Mouse (Mus musculus): Measurements from ENCODE around the gene Fscn2.

The Fscn2 gene

DNA sequence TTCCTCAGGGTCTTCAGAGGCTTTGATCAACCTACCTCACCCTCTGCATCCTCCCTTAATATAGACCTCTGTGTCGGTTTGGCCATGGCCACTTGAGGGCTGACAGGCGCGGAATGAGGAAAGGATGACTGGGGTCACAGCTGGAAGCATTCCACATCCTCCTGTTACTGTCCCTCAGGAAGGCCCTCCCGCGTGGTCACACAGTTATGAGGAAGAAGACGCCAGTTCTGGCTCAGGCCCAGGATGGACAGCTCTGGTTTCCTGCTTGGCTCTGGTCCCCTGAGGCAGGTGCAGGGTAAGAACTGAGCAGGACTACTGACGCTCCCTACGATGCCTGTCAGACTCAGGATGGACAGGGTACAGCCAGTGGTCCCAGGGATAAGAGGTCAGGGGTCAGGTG lies 1.3 kb upstream of the Fscn2 start:
- DNase-seq: peak; percentile 65

DNA sequence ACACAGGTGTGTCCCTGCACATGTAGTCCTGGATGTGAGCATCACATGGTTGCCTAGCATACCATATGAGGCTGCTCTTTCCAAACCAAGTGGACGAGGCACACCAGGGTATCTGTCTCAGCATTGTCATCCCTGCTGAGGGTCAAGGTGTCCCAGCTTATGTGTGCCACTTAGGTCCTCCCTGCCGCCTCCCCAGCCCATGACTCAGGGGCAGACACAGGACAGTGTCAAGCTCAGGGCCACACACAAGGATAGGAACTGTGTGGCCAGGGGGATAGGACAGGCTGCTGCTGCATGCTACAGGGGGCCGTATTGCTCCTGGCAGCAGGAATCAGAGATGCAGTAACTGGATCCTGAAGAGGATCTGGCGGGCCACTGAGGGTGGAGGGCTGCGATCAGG lies 579 bp upstream of the Fscn2 start:
- DNase-seq: no peak

DNA sequence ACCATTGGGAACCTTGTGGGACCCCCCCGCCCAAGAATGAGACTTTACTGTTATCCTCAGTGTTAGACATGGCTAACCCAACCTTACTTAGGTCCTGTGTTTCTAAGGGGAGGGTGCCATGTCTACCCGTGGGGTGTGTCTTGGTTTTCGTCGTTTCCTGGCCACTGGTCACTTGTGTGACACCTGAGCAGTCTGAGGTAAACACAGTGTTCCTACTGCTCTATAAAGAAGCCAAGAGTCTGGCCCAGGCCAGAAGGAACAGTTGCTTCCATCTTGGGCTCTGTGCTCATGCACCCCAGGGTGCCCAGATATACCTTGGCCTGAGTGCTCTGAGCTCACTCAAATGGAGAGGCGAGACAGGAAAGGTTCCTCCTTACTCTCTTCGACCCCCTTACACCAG lies 1.6 kb downstream of the Fscn2 start:
- DNase-seq: no peak

DNA sequence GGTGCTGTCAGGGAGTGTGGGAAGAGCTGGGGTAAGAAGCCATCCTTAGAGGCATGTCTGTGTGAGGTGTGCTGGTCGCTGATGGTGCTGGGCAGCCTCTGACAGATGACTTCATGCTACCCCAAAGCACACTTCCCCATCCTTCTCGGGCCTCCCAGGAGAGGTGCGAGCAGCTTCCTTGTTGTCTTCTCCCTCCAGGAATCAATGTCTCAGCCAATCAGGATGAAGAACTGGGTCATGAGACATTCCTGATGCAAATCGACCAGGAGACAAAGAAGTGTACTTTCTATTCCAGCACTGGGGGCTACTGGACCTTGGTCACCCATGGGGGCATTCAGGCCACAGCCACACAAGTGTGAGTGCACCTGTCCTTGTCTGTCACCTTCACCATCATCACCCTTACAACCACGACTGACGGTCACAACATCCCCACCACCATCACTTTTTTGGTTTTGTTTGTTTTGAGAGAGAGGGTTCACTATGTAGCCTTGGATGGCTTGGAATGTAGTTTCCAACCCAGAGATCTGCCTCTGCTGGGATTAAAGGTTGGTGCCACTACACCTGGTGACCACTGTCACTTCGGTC lies 5.2 kb downstream of the Fscn2 start:
- no peak for DNase-seq

DNA sequence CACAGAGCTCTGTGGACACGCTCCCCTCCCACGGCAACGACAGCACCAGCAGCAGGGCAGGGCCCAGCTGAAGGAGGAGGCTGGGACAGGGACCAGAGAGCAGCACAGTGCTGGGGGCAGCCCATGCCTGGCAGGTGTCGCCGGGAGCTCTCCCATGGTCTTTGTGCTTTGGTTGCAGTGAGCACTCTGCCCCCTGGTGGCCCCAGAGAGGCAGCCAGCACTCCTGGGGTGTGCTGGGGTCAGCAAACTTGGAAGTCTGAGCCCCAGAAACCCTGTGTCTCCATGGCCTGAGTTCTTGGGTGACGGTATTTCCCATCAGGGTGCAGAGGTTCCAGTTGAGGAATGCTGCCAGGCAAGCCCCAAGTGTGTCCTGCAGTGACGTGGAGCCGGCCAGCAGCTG lies 8.3 kb downstream of the Fscn2 start:
- peak; percentile 81 for DNase-seq

DNA sequence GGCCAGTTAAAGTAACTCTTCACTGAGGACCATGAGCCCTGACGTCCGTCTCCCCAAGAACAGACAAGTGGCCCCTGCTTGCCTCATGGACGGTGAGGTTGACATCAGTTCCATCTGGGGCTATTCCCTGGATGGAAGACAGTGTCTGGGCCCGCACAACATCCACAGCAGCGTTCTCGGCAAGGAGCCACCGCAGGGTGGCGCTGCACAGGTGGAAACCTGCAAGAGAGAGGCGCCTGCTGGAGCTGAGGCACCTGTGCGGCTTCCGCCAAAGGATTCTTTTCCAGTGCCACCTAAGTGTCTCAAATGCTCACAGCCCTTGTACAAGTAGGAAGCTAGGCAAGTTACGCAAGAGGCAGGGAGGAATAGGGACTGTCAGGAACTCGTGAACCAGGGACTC lies 11.7 kb downstream of the Fscn2 start:
- DNase-seq: peak; percentile 35

DNA sequence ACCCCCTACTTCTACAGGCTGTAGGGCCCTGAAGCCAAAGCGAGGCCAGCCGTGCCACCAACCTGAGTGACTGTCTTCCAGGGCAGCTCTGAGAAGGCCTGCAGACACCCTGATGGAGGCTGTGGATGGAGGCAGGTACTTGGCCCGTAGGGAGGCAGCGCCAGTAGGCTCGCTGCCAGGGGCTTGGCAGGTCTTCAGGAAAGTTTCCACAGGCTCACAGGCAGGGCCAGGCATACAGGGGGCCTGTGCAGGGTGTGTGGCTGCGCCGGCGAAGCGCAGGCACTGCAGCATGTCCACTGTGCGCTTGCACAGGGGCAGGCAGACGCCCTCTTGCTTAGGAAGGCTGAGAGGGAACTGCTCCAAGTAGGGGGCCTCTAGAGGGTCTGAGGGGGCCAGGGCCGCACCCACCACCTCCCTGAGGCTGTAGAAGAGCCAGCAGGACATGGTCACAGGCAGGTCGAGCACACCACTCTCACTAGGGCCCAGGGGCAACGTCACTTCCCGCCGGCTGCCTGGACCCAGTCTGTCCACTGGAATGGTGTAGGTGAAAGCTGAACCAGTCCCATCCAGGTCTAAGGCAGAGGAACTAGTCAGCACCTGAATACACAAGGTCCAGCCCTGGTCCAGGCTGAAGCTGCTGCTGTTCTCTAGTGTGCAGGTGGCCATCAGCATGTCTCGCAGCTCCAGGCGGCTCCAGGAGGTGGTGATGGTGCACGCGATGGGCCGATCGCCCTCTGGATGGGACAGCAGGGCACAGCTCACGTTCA lies 12.7 kb downstream of the Fscn2 start:
- DNase-seq: peak; percentile 56

DNA sequence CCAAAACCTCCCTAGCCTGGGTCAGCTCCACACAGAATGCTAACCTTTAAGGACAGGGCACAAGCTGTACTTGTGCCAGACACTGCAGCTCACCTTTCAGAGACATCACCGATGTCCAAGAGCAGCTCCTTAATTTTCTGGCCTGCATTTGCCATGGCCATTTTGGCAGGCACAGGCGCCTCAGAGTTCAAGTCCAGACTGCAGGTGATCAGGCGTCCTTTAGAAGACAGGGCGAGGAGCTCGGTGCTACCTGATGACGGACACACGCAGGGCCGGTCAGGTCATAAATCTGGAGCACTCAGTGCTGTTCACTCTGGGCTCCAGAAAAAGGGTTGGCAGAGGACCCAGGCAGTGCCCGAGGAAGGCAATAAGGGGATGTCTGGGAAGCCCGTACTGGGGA lies 14.0 kb downstream of the Fscn2 start:
- DNase-seq: no peak

DNA sequence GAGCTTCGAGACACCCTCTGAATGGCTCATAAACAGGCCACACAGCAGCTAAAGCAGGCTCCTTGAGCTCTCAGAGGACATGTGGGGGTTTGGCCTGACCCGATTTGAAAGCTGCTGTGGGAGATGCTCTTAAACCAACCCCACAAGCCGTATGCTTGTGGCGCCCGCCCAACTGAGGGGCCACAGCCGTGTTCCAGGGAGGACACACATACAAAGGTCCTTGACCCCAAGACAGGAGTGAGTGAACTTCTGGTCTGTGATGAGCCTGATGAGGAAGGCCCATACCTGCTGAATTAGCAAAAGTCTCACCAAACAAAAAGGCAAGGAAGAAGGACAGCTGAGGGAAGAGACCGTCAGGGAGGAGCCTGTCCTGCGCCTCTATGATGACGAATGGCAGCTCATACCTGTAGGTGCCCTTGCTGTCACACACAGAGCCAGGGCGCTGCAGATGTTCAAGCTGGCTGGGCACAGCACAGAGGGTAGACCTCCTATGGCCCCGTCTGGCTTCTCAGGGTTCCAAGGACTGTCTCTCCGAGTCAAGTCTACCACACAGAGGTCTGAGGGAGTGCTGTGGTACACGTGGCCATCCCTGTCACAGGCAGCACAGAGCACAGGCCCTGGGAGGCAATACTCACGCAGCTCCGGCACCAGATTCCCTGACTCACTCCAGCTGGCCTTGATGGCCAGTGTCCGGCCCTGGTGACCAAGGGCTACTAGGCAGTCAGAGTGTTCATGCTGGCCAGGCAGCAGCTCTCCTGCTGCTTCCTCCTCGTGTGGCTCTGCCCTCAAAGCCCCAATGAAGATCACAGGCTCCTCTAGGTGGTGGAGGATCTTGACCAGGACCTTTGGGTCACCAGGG lies 15.2 kb downstream of the Fscn2 start:
- DNase-seq: no peak

DNA sequence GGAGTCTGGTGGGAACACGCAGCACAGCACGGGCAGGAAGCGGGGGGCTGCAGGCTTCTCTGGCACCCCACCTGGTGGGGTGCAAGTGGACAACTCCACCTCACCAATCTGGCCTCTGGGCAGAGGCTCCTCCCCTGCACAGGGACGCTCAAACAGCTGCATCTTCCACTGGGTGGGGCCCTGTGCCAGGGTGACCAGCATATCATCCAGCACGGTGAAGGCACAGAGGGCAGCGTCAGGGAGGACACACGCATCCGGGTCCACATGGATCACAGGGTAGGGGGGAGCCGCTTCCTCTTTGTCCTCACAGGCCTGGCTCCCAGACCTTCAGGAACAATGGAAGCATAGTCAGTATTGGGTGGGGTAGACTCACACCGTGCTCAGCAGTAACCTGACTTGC lies 16.0 kb downstream of the Fscn2 start:
- peak; percentile 51 for DNase-seq

DNA sequence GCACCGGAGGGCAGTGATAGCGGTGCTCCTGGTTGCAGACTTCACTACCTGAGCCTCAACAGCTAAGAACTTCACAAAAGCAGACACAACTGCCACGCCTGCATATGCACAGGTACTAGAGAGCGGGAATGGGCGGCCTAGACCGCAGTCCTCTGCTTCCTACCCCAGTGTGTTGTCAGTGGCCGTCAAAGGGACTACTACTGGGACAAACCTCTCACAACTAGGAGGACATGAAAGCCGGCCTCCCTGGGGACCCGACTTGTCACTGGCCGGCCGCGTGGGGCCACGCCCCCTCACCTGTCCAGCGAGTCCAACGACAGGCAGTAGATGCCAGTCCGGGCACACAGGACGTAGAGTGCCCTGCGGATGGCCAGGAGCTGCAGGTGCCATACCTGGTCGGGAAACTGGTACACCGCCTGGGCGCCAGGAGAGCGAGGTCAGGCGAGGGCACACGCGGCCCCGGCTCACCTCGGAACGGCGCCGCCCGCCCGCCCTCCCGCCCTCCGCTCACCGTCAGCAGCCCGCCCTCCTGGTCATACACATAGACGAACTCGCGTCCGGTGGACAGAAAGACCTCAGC lies 16.8 kb downstream of the Fscn2 start:
- DNase-seq: peak; percentile 58

DNA sequence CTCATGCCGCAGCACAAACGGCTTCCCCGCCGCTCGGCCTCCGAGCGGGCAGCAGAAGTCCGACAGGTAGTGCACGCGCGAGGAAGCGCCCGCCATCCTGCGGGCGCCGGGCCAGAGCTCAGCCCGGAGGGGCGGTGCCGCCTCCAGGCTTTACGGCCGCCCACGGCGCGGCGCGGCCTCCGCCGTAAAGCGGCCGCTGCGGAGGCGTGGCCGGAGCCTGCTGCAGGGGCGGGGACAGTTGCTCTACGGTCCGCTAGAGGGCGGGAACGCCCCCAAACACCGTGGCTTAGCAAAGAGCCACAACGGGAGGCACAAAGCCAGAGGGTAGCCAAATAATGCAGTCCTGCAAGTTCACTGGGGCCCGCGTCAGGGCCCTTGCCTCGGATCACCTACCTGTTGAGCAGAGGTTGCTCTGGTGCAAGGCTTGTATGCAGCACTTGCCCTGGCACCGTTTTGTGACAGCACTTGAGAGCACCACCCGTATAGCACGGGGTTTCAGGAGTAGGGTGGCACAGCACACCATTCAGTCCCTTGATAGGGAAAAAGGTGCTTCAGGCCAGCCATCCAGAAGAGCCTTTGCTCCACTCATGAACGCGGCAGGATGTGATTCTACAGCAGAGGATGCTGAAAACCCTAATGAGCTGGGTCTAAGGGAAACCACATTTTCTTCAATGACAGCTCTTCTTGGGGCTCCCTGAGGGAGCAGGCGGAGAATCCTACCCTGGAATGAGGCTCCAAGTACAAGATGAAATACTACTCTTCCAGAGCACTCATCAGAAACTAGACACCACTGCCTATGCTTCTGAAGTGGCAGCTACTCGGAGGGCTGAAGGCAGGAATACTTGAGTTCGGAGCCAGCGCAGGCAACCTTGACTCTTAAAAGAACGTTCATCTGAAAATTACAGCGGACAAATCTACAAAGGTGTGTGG lies 17.5 kb downstream of the Fscn2 start, which contains the start of gene Faap100:
TSS of gene Faap100 (minus strand) at position 154 of the 930 bp plus-strand sequence.
- peak; percentile 95 for DNase-seq

DNA sequence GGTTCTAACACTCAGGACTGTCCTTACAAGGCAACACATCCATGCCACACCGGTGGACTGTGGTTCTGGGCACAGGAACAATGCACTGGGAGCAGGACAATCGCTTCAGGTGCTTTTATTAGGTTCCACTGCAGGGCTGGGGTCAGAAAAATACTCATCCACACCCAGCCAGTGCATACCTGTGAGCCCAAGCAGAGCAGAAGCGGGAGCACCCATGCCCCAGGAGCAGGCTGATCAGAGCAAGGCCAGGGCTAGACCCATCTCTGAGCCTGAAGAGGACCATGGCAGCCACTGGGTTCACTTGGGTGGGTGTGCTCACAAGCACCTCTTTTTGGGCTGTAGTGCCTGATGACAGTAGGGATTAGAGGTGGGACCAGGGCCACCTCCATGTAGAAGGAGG lies 18.9 kb downstream of the Fscn2 start:
- no peak for DNase-seq

DNA sequence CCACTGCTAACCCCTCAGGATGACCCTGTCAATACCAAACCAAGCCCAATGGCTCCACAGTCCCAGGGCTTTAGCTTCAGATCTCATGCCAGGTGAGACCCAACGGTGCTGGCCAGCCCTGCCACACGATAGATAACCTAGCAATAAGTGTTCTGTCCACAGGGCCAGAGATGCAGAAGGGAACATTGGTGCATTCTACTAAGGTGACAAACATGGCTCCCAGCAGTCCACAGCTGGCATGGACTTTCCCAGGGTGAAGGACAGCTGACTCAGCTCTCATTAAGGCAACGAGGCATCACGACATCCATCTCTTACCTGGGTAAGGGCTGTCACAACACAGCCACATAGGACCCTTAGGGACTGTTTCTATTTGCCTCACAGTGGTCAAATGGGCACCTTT lies 19.8 kb downstream of the Fscn2 start:
- no peak for DNase-seq

DNA sequence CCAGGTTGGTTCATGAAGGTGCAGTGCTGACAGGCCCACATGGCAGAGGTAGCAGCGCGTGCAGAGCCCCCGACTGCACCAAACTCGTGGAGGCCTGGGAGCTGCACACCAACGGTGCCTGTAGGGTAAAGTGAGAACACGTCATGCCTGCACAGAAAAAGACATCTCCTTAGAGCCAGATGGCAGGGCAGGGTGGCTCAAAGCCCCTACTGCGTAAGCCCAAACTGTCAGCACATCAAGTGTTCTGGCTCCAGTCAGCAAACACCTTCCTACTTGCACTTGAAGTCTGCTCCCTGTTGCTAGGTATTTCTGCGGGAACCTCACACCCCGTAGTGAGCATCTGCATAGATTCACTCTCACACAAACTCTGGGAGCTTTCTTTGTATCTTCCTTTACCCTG lies 21.2 kb downstream of the Fscn2 start:
- no peak for DNase-seq

DNA sequence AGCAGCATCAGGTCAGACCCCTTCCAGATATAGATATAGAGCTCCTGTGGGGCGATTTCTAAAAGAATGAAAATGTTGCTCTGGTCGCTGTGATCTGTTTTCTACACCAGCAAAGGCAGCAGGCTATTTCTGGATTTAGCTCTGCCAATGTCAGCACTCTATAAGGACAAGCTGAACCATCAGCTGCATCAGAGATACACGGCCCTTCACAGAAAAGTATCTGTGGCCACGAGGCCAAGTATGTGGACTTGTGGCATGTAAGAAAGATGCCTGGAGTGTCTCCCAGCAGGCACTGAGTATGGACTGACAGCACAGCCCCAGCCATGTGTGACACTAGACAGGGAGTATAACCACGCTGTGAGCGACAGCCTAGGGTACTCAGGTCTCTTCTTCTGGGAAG lies 25.3 kb downstream of the Fscn2 start:
- no peak for DNase-seq

DNA sequence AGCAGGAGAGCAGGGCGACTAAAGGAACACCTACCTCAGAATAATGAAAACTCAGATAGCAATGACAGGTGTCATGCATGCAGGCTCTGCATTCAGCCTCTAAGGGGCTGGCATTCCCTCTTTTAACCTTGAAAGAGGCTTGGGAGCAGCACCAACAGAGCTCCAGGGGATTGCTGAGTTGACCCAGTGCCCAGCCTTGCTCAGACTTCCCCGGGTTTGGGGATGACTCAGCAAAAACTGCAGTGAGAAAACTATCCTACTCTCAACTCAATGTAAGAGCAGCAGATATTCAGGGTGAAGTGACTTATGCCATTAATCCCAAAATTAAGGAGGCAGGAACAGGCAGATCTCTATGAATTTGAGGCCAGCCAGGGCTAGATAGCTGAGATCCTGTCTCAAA lies 25.8 kb downstream of the Fscn2 start:
- DNase-seq: no peak

DNA sequence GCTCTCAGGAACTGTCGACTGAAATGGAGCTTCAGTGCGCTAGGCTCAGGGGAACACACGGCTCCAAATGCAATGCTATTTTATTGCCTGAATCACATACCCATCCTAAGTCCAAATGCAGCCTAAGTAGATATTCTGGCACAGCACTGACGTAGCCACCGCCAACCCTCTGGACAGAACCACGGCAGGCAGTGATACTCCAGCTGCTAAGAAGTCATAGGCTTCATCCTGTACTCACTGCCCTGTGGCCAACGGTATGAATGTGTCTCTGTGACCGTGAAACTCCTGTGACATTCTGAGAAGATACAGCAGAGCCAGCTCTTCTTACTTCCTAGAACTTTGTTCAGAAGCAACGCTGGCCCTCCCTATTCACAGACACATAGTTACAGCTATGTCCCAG lies 27.2 kb downstream of the Fscn2 start:
- no peak for DNase-seq

DNA sequence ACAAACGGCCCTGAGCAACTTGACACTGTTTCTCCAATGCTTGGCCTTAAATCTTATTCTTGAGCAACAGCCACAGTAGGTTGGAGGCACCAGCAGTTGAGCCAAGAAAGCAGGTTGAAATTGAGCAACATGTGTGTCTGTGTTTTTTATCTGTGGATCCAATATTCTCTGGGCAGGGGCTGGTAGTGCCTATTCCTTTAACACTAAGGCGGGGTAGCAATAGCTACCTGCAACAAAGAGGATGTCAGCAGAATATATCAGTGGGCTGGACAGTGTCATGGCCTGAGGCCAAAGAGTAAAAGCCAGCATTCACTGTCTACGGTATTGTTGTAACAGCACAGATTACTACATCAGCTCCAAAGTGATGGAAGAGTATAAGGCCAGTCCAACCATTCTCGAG lies 34.3 kb downstream of the Fscn2 start:
- DNase-seq: no peak

DNA sequence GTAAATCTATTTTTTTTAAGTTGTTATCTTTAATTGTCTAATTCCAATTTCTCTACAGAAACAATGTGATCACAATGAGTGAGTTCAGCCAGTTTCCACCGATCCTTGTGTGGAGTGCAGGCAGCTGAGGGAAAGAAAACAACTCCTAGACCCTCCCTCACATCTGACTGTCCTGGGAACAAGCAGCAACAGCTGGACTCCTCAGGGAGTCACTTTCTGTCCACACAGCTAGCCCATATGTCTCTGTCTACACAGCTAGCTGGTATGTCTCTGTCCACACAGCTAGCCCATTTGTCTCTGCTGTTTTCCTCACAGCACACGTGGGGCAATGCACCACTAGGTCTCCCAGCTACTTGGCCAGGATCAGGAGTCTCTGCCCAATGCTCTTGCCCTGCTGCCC lies 36.3 kb downstream of the Fscn2 start:
- no peak for DNase-seq

DNA sequence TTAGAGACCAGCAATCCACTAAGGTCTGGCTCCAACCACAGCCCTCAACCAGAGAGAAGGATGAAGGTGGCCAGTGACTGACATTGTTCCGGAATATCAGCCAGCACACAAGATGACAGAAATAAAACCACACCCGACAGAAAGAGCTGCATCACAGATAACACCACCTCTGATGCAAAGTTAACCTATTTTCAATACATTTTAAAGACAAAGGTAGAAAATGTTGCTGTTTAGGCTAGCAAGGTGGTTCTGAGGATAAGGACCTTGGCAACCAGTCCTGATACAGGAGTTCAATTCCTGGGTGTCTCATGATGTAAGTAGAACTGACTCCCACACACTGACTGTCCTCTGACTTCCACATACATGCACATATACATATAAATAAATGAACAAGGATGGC lies 38.0 kb downstream of the Fscn2 start:
- no peak for DNase-seq

DNA sequence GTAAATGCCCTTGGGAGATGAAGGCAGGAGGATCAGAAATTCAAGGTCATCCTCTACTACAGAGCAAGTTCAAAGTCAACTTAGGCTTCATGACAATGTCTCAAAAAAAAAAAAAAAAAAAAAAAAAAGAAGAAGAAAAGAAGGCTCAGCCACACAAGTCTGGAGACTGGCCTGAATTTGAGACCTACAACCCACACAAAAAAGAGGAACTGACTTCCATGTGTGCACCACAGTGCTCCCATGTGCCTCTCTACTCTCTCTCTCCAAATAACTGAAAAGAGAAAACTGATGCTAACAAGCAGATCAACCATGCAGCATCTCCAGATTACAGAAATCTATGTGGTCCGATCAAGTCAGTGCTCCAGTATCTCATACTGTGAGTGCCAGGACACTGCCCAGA lies 43.5 kb downstream of the Fscn2 start:
- no peak for DNase-seq

All from lung, postnatal 10 days (tissue).